Mouse (Mus musculus): ENCODE results near the gene Ptges3.

GRCm38 (mm10) chr10:128023496-128023895, 35.3 kb upstream of the Ptges3 start:
- TF ChIP-seq CTCF (IDR thresholded peaks at IDR 0.05; ENCODE audit: low read depth, low read length) (no peak), GATA1 (IDR thresholded peaks at IDR 0.05; ENCODE audit: borderline replicate concordance, low read length) (no peak), TAL1 (conservative IDR thresholded peaks at IDR 0.05; ENCODE audit: low read depth, low read length) (no peak), POLR2AphosphoS5 (IDR thresholded peaks at IDR 0.05; ENCODE audit: insufficient replicate concordance, low read depth, low read length) (no peak)

All from G1E (cell line).